Mouse (Mus musculus) hindbrain, postnatal 0 days (tissue): ENCODE measurements around the gene Hspa4l. TPM values are rescaled to one million over a fixed set of nuclear protein-coding genes. Genes with fewer than 3 reads are reported as not detected.

Experiments
- ATAC-seq: fragments of 200-750 bp; cut with Nextera tagmentation; 2 replicates; pipeline ENCODE4 v1.8.0; 2017; ENCODE audit warnings: mild to moderate bottlenecking, moderate TSS enrichment, moderate library complexity
- DNase-seq: peaks from one replicate; pipeline ENCODE4 v3.0.0-alpha.2; 2015; ENCODE audit warnings: low spot score
- H3K27ac ChIP-seq: fragments of 300-500 bp; sonication (generic); 2 replicates; pipeline ENCODE4 v1.5.1; 2014; ENCODE audit warnings: mild to moderate bottlenecking
- H3K27me3 ChIP-seq: fragments of 300-500 bp; sonication (generic); 2 replicates; pipeline ENCODE4 v1.6.1; 2014; ENCODE audit warnings: low read length, mixed read lengths; ENCODE audit not compliant: insufficient read depth
- H3K36me3 ChIP-seq: fragments of 300-500 bp; sonication (generic); 2 replicates; pipeline ENCODE4 v1.6.1; 2014; ENCODE audit warnings: low read length, mixed read lengths; ENCODE audit not compliant: insufficient read depth
- H3K4me1 ChIP-seq: fragments of 300-500 bp; sonication (generic); 2 replicates; pipeline ENCODE4 v1.6.1; 2014; ENCODE audit warnings: antibody characterized with exemption, low read length, mixed read lengths; ENCODE audit not compliant: insufficient read depth
- H3K4me2 ChIP-seq: fragments of 300-500 bp; sonication (generic); 2 replicates; pipeline ENCODE4 v1.6.1; 2014; ENCODE audit warnings: low read depth, mild to moderate bottlenecking, low read length, moderate library complexity, mixed read lengths
- H3K4me3 ChIP-seq: fragments of 300-500 bp; sonication (generic); 2 replicates; pipeline ENCODE4 v1.5.1; 2014; ENCODE audit warnings: low read length
- H3K9ac ChIP-seq: fragments of 300-500 bp; sonication (generic); replicated peaks from 2 replicates; pipeline ENCODE4 v1.6.1; 2014; ENCODE audit warnings: mild to moderate bottlenecking, low read length, moderate library complexity, mixed read lengths
- H3K9me3 ChIP-seq: fragments of 300-500 bp; sonication (generic); 2 replicates; pipeline ENCODE4 v1.6.1; 2016; ENCODE audit warnings: low read length, mixed read lengths
- CTCF ChIP-seq: IDR thresholded peaks from 2 replicates; pipeline ENCODE4 v1.5.1; 2016; ENCODE audit warnings: antibody characterized with exemption, control low read depth, low read depth
- WGBS: fragments of 180-500 bp; shearing (Covaris S2); extraction: QIAGEN DNeasy Blood & Tissue Kit; methylation state at CpG from one replicate; pipeline ENCODE4 v1.1.7; 2014; 5-methylcytosine and 5-hydroxymethylcytosine counted together
- polyA plus RNA-seq: library from polyadenylated mRNA; unstranded; fragments of >200 nt; fragmentation: Nextera tagmentation; extraction: Ambion mirVana; gene quantifications from 2 replicates; pipeline ENCODE4 v1.2.1, GENCODE M21; 2015
- total RNA-seq: library from RNA; depleted of rRNA; stranded (reverse); fragments of >200 nt; gene quantifications from 2 replicates; pipeline ENCODE4 v1.2.3, GENCODE M21; 2014

The Hspa4l gene
- total and polyA plus RNA-seq, 2 experiments from 2014 or later, result 28.5 to 56.6 TPM

DNA sequence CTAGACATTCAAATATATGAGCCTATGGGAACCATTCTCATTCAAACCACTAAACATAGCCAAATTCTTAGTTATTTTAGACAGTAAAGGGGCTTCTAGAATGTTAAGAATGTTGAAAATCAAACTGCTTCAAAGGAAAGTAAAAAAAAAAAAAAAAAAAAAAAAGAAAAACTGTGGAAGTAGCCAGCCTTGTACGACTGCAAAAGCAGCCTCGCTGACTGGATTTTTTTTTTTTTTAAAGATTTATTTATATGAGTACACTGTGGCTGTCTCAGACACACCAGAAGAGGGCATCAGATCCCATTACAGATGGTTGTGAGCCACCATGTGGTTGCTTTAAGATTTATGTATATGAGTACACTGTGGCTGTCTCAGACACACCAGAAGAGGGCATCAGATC is 49.5 kb downstream of the Hspa4l start:
- no peak overlapping the region for H3K4me2 ChIP-seq
- ATAC-seq, result no peak
- H3K4me1 ChIP-seq, result no peaks in the 10 kb centered on the region
- H3K4me3 ChIP-seq, result no peak overlapping the region
- no peak for DNase-seq
- no peak overlapping the region for H3K27ac ChIP-seq
- H3K9ac ChIP-seq, result no peak overlapping the region
- H3K27me3 ChIP-seq, result no peaks in the 10 kb centered on the region
- H3K36me3 ChIP-seq, result peaks cover 15% of the 10 kb centered on the region
- no peaks in the 10 kb centered on the region for H3K9me3 ChIP-seq
- 88% methylated on average over 2 of the region's 2 CpGs for WGBS
- 0 out of 2 replicates have a peak, but pooled peaks have one; percentile 9 for TF ChIP-seq CTCF

DNA sequence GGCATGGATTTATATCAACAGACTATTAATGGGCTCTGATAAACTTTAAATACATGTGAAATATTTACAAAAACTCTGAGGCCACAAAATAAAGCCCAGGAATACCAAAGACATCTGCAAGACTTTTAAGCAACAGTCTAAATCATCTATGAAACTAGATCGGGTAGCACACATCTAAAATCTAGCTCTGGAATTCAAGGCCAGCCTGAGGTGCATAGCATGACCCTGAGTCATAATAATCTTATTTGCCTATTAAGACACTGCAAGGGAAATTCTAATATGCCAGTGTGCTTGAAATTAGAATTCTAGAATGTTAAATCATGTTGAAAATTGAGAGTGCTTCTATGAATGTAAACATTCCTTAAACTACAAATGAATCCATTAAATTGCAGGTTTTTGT is 53.8 kb downstream of the Hspa4l start:
- Histone ChIP-seq H3K4me1 (no peaks in the 10 kb centered on the region; the same call in 1 of the 2 replicates), H3K36me3 (no peaks in the 10 kb centered on the region; the same call in 1 of the 2 replicates), H3K4me3 (no peak overlapping the region), H3K9ac (no peak overlapping the region), H3K9me3 (no peaks in the 10 kb centered on the region), H3K4me2 (no peak overlapping the region), H3K27ac (no peak overlapping the region), H3K27me3 (no peaks in the 10 kb centered on the region)
- 84% methylated on average over 1 of the region's 1 CpGs for WGBS
- DNase-seq (no peak), ATAC-seq (no peak)
- TF ChIP-seq CTCF, result no peak

DNA sequence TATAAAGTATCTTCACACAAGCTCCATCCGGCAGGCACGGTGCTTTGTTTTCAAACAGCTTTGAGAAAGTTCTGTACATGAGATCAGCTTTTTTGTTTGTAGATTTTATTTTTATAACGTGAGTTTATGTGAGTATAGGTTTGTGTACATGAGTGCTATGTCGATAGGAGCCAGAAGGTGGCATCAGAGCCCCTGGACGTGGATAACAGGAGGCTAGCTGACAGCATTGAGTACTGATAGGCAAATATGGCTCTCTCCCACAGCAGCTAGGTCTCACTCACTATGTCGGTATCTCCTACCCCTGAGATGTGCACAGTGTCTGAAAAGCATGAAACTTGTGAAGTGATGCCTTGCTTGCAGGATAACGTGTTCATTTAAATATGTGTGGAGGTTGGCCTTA is 54.2 kb downstream of the Hspa4l start:
- Histone ChIP-seq H3K4me1 (no peaks in the 10 kb centered on the region; the same call in 1 of the 2 replicates), H3K9ac (no peak overlapping the region), H3K27ac (no peak overlapping the region), H3K27me3 (no peaks in the 10 kb centered on the region), H3K4me2 (no peak overlapping the region), H3K36me3 (no peaks in the 10 kb centered on the region; the same call in 1 of the 2 replicates), H3K4me3 (no peak overlapping the region), H3K9me3 (no peaks in the 10 kb centered on the region)
- DNase-seq (peak; percentile 69), ATAC-seq (peak; percentile 10; the same call in 1 of the 2 replicates)
- 40% methylated on average over 7 of the region's 7 CpGs for WGBS
- peak; percentile 65 for TF ChIP-seq CTCF

DNA sequence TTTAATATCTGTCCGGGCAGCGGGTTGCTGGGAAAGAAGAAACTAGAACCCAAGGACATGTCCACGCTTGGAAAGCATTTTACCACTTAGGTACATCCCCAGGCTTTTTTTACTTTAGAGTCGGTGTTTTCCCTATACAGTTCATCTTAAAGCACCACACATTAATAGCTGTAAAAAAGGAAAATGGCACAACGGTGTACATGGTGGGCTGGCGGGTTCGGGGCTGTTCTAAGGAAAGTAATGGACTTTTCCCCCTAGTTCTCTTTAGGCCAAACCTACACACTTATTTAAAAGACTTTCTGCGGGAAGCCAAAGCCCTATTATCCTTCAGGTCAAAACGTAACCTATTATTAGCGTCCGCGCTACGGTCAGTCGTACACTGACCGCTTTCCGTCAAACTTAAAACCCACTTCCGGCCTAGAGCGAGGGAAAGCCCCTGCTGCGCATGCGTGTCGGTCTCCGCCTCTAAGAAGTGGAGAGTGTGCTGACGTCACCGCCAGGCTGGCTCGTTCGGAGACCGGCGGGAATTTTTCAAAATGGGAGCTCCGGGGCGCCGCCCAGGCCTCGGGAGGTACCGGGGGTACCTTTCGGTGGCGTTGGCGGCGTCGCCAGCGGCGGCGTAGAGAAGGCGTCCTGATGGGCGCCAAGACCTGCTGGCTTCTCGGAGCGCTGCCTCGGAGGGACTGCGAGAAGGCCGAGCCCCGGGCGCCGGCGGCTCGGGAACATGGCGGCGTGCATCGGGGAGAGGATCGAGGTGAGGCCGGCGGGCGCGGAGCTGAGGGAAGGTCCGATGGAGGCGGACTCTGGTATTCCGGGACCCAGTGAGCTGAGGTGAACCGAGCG is 55.5 kb downstream of the Hspa4l start, which contains the start of gene Plk4:
TSS of gene Plk4 (plus strand) at position 490 of the 843 bp plus-strand sequence.
- H3K4me1 ChIP-seq, result no peaks in the 10 kb centered on the region; the same call in 1 of the 2 replicates
- H3K4me2 ChIP-seq, result peak within 1 kb of the TSS; percentile 88
- no peaks in the 10 kb centered on the region; the same call in 1 of the 2 replicates for H3K36me3 ChIP-seq
- peak; percentile 99 for DNase-seq
- ATAC-seq, result peak; percentile 97
- 2% methylated on average over 66 of the region's 66 CpGs for WGBS
- H3K27me3 ChIP-seq, result no peaks in the 10 kb centered on the region
- no peak for TF ChIP-seq CTCF
- peak within 1 kb of the TSS; percentile 62; the same call in 1 of the 2 replicates for H3K27ac ChIP-seq
- H3K9ac ChIP-seq, result peak within 1 kb of the TSS; percentile 73
- peak within 1 kb of the TSS; percentile 97 for H3K4me3 ChIP-seq
- no peaks in the 10 kb centered on the region for H3K9me3 ChIP-seq

DNA sequence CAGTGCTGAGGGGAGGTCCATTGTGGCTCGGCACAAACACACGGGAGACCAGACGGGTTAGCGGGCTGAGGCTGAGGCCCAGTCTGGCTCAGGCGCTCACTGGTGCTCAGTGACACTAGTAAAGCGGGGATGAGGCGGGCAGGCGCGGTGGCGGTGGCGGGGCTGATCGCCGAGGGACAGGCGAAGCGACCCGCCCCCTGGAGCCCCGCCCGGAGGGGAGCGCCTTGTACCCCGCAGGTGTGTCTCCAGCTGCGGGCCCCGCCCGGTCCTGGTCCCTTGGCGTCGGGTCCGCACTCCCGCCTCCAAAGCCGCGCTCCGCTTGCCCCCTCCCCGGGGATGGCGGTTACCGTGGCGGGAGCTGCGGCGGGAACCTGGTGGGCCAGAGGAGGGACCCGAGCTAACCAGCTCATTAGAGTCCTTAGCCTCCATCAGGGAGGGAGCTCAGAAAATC is 56.1 kb downstream of the Hspa4l start:
- DNase-seq, result no peak
- no peak; the same call in 1 of the 2 replicates for ATAC-seq
- 0% methylated on average over 31 of the region's 37 CpGs for WGBS
- peak overlapping the region; percentile 97 for H3K4me3 ChIP-seq
- no peaks in the 10 kb centered on the region; the same call in 1 of the 2 replicates for H3K4me1 ChIP-seq
- no peaks in the 10 kb centered on the region for H3K27me3 ChIP-seq
- H3K4me2 ChIP-seq, result peak overlapping the region; percentile 88
- peak overlapping the region; percentile 62; the same call in 1 of the 2 replicates for H3K27ac ChIP-seq
- H3K9me3 ChIP-seq, result no peaks in the 10 kb centered on the region
- H3K9ac ChIP-seq, result peak overlapping the region; percentile 73
- peaks cover 4% of the 10 kb centered on the region; the same call in 1 of the 2 replicates for H3K36me3 ChIP-seq
- TF ChIP-seq CTCF, result no peak

DNA sequence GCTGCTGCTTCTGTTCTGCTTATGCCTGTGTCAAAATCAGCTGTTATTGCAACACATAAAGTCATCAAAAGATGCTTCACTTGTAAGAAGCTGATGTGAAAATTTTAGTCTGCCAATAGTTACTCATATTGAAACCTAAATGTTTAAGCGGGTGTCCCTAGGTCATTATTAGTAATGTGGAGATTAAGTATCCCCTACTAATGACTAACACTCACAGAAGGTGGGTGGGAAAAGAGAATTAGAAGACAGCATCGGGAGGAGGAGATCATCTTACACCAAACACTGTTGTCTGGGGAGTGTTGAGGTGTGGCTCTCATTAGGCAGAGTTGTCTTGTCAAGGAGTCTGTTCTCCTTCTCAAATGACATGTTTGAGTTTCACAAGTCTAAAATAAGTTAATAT is 62.6 kb downstream of the Hspa4l start:
- no peaks in the 10 kb centered on the region for H3K9me3 ChIP-seq
- no peaks in the 10 kb centered on the region for H3K4me1 ChIP-seq
- no peak for TF ChIP-seq CTCF
- H3K4me2 ChIP-seq, result no peak overlapping the region
- peaks cover 21% of the 10 kb centered on the region; the same call in 1 of the 2 replicates for H3K36me3 ChIP-seq
- no peak overlapping the region for H3K27ac ChIP-seq
- H3K4me3 ChIP-seq, result no peak overlapping the region
- WGBS, result 85% methylated on average over 2 of the region's 2 CpGs
- no peak for DNase-seq
- no peaks in the 10 kb centered on the region for H3K27me3 ChIP-seq
- H3K9ac ChIP-seq, result no peak overlapping the region
- ATAC-seq, result no peak
